Mouse (Mus musculus): ENCODE data around the gene Gm10406. TPM values are rescaled to one million over a fixed set of nuclear protein-coding genes. Genes with fewer than 3 reads are reported as not detected.
A peak's percentile ranks its signal among the peaks of the same experiment; 100 is the strongest.
"Not testable (repeated sequence)": the region's sequence is repeated elsewhere in the genome, so short reads cannot be mapped to it uniquely, and the experiment has no call there.

The Gm10406 gene
- not detected in 2 replicates for polyA plus RNA-seq (2016; fragmentation: Nextera tagmentation; extraction: Ambion mirVana)

- H3K27me3 ChIP-seq (replicated peaks), result peaks cover 10% of the 10 kb centered on the region
- not testable (repeated sequence) for ATAC-seq; H3K36me3 ChIP-seq; H3K9me3 ChIP-seq (replicated peaks); H3K9ac ChIP-seq; H3K27ac ChIP-seq; H3K4me1 ChIP-seq
- H3K4me3 ChIP-seq, result peak within 1 kb of the TSS; percentile 30
- WGBS (ENCODE audit: insufficient replicate concordance), result 2% methylated on average over 24 of the region's 70 CpGs
- H3K4me2 ChIP-seq, result peak within 1 kb of the TSS; percentile 55
Observed at GRCm38 (mm10) chr14:7026781-7027749, at the start of gene Gm10406. Gm10406 (minus strand) TSS chr14:7027449.

- not testable (repeated sequence) for ATAC-seq; H3K9me3 ChIP-seq (replicated peaks); H3K36me3 ChIP-seq; H3K9ac ChIP-seq; H3K27ac ChIP-seq; H3K4me2 ChIP-seq; H3K4me3 ChIP-seq; H3K4me1 ChIP-seq; H3K27me3 ChIP-seq (replicated peaks)
- no CpG with 5 or more reads among the region's 2 CpGs for WGBS (ENCODE audit: insufficient replicate concordance)
Observed at GRCm38 (mm10) chr14:7044870-7045269, 17.6 kb upstream of the Gm10406 start, which contains the start of gene Gm3685. Gm3685 (minus strand) TSS chr14:7044970.

GRCm38 (mm10) chr14:7026274-7026673 is 975 bp downstream of the Gm10406 start:
- not testable (repeated sequence) for H3K4me3 ChIP-seq; ATAC-seq; H3K4me2 ChIP-seq; H3K27ac ChIP-seq; H3K4me1 ChIP-seq; H3K9me3 ChIP-seq (replicated peaks); H3K36me3 ChIP-seq; H3K9ac ChIP-seq
- H3K27me3 ChIP-seq (replicated peaks), result peaks cover 10% of the 10 kb centered on the region
- WGBS (ENCODE audit: insufficient replicate concordance), result 11% methylated on average over 9 of the region's 9 CpGs

- whole genome bisulfite sequencing (ENCODE audit: insufficient replicate concordance), result 41% methylated on average over 1 of the region's 2 CpGs
- not testable (repeated sequence) for H3K9ac ChIP-seq; H3K4me1 ChIP-seq; H3K27me3 ChIP-seq (replicated peaks); H3K36me3 ChIP-seq; H3K4me2 ChIP-seq; H3K27ac ChIP-seq; H3K4me3 ChIP-seq; H3K9me3 ChIP-seq (replicated peaks); ATAC-seq
Observed at GRCm38 (mm10) chr14:6973718-6974117, 53.5 kb downstream of the Gm10406 start, which contains the start of gene Gm6356. Gm6356 (minus strand) TSS chr14:6973818.

Other genes starting within 250 kb of the Gm10406 start
- gene Gm3642, start 187.1 kb downstream of the Gm10406 start, polyA plus RNA-seq (2016; fragmentation: Nextera tagmentation; extraction: Ambion mirVana), result not detected in 2 replicates
- 0.07 and 0.10 TPM in 2 replicates for gene Gm3667, start 137.5 kb downstream of the Gm10406 start, polyA plus RNA-seq (2016; fragmentation: Nextera tagmentation; extraction: Ambion mirVana)
- gene Gm6356, start 53.6 kb downstream of the Gm10406 start, polyA plus RNA-seq (2016; fragmentation: Nextera tagmentation; extraction: Ambion mirVana), result not detected in 2 replicates
- not detected in 2 replicates for gene Gm3685, start 17.5 kb upstream of the Gm10406 start, polyA plus RNA-seq (2016; fragmentation: Nextera tagmentation; extraction: Ambion mirVana)
- gene Gm3696, start 73.2 kb upstream of the Gm10406 start, polyA plus RNA-seq (2016; fragmentation: Nextera tagmentation; extraction: Ambion mirVana), result 0.07 TPM in 1 of 2 replicates, not detected in the other
- gene Gm6676, start 98.0 kb upstream of the Gm10406 start, polyA plus RNA-seq (2016; fragmentation: Nextera tagmentation; extraction: Ambion mirVana), result not detected in 2 replicates
- gene Gm3512, start 147.1 kb upstream of the Gm10406 start, polyA plus RNA-seq (2016; fragmentation: Nextera tagmentation; extraction: Ambion mirVana), result 0.36 and 0.43 TPM in 2 replicates
- gene Gm16434, start 167.1 kb upstream of the Gm10406 start, polyA plus RNA-seq (2016; fragmentation: Nextera tagmentation; extraction: Ambion mirVana), result not detected in 2 replicates
- not detected in 2 replicates for gene Gm3727, start 237.3 kb upstream of the Gm10406 start, polyA plus RNA-seq (2016; fragmentation: Nextera tagmentation; extraction: Ambion mirVana)